Mouse (Mus musculus) WW6 (cell line): ENCODE results near the gene Oaz1.

Experiments used
- DNase-seq: peaks from one replicate; pipeline ENCODE4 v3.0.0-alpha.2; 2013; ENCODE audit warnings: low read depth, low spot score

Oaz1 gene

GRCm38 (mm10) chr10:80845055-80845693 is 18.7 kb downstream of the Oaz1 start:
- DNase-seq: no peak

GRCm38 (mm10) chr10:80845732-80846131 is 19.3 kb downstream of the Oaz1 start:
- DNase-seq: no peak

- DNase-seq: peak; percentile 75
Observed at GRCm38 (mm10) chr10:80848571-80848970, 22.1 kb downstream of the Oaz1 start.

- DNase-seq: peak; percentile 87
Observed at GRCm38 (mm10) chr10:80854913-80855748, 28.7 kb downstream of the Oaz1 start, which contains the start of the genes Lsm7 and Sppl2b. Gene Lsm7, minus strand, starts transcription at chr10:80855209. Gene Sppl2b, plus strand, starts transcription at chr10:80855275.

- no peak for DNase-seq
Observed at GRCm38 (mm10) chr10:80855749-80856073, 29.3 kb downstream of the Oaz1 start.

- DNase-seq: no peak
Observed at GRCm38 (mm10) chr10:80856267-80856666, 29.8 kb downstream of the Oaz1 start.

- no peak for DNase-seq
Observed at GRCm38 (mm10) chr10:80856908-80857307, 30.5 kb downstream of the Oaz1 start.

GRCm38 (mm10) chr10:80857386-80857785 is 30.9 kb downstream of the Oaz1 start:
- no peak for DNase-seq

- no peak for DNase-seq
Observed at GRCm38 (mm10) chr10:80857848-80858247, 31.4 kb downstream of the Oaz1 start.

GRCm38 (mm10) chr10:80858350-80858935 is 32.0 kb downstream of the Oaz1 start:
- no peak for DNase-seq

- no peak for DNase-seq
Observed at GRCm38 (mm10) chr10:80862305-80862704, 35.8 kb downstream of the Oaz1 start.

GRCm38 (mm10) chr10:80864446-80864845 is 38.0 kb downstream of the Oaz1 start:
- no peak for DNase-seq

- no peak for DNase-seq
Observed at GRCm38 (mm10) chr10:80870993-80871392, 44.5 kb downstream of the Oaz1 start.

- no peak for DNase-seq
Observed at GRCm38 (mm10) chr10:80871581-80871980, 45.1 kb downstream of the Oaz1 start, which contains the start of gene Tmprss9. Gene Tmprss9, plus strand, starts transcription at chr10:80871848.

GRCm38 (mm10) chr10:80874035-80874434 is 47.6 kb downstream of the Oaz1 start:
- DNase-seq: no peak

- DNase-seq: no peak
Observed at GRCm38 (mm10) chr10:80876028-80876427, 49.6 kb downstream of the Oaz1 start.

GRCm38 (mm10) chr10:80876594-80876993 is 50.1 kb downstream of the Oaz1 start:
- DNase-seq: no peak
